Mouse (Mus musculus): ENCODE measurements around the gene Fscb.

Fscb gene

DNA sequence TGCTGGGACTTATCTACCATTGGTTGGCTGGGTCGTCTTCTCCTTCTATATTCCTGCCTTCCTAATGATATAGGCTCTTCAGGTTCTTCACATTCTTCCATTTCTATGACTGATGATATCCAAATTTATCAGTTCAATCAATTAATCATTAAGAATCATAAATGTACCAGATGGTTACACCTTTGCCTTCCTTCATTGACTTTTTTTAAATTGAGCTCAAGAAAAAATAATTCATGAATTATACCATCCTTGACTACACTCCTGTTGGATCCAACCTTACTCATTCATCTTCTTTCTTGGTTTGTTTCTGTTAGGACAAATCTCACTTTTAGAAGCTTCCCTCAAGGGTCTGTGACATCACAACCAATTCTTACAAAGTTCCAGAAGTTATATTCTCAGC lies at the start of gene Fscb:
TSS of gene Fscb (minus strand) at position 101 of the 400 bp plus-strand sequence.
- no peak for DNase-seq

DNA sequence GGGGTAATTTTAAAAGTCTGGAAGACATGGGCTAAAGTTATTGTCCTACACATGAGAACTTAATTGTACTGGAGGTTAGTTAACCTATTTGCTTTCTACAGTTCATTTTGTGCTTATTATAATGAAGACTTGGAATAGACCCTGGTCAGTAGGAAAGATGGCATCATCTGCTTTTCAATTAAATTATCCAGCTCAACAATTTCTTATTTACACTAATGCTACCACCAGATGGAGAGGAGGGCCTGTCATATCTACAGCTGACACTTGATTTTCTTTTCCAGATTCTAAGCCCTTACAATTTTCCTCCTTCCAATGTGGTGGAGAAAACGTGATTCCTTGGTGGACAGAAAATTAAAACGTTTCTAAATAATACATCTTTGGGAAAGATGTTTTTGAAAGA lies 42.3 kb upstream of the Fscb start:
- no peak for DNase-seq

GRCm38 (mm10) chr12:64513439-64513838 lies 38.9 kb upstream of the Fscb start:
- no peak for DNase-seq

DNA sequence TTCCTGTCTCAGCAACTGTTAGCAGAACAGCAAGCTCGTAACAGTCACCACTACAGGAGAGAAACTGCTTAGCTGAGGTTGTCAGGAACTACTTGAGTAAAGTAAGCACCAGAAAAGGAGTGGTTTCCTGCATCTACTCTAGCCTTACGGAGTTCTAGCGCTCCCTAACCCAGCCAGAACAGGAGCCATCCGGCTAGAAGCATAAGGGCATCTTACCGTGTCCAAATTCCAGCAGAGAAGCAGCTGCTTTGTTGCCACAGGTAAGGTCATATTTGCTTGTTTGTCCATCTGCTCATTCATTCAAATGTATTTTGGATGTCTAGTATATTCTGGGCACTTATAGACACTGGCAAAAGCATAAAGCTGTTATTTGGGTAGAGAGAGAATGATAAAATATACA lies 23.2 kb upstream of the Fscb start:
- no peak for DNase-seq

GRCm38 (mm10) chr12:64473615-64474014 lies 875 bp downstream of the Fscb start:
- no peak for DNase-seq

DNA sequence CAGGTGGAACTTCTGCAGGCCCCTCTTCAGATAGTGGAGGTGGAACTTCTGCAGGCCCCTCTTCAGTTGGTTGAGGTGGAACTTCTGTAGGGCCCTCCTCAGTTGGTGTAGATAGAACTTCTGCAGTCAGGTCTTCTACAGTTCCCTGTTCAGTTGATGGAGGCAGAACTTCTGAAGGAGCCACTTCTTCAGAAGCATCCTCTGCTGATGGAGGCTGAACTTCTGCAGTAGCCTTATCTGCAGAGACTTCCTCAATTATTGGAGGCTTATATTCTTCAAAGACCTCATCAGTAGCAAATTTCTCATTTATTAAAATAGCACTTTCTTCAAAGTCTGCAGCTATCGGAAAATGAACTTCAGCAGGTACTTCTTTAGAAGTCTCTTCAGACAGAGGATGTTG lies 1.4 kb downstream of the Fscb start:
- no peak for DNase-seq

DNA sequence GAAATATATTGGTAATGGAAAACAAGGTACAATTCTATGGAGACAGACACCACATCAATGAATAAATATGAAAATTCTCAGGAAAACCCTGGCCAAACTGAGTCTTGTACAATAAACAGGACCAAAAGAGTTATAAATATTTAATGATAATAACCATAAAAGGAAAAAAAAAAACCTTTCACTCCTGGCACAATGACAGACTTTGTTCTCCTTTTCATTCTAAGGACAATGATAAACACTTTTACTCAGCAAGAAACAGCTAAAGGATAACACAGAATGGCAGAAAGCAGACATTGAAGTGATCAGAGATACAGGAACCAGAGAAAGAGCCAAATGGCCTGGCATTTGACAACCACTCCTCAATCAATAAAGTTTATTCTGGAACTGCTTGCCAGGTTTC lies 19.3 kb downstream of the Fscb start:
- no peak for DNase-seq

- DNase-seq = no peak
Measured at GRCm38 (mm10) chr12:64449911-64450310, 24.6 kb downstream of the Fscb start.

GRCm38 (mm10) chr12:64436675-64437074 lies 37.8 kb downstream of the Fscb start:
- DNase-seq = no peak

Measured in B cell, adult 2 months (primary cell).